Mouse (Mus musculus): ENCODE results near the gene Tmc5. TPM values are rescaled to one million over a fixed set of nuclear protein-coding genes. Genes with fewer than 3 reads are reported as not detected.
A peak's percentile ranks its signal among the peaks of the same experiment; 100 is the strongest.

The Tmc5 gene
- polyA plus RNA-seq, 1 experiment from 2014 or later = not detected

- ATAC-seq = no peak
- TF ChIP-seq CTCF (IDR thresholded peaks at IDR 0.05) = no peak
- DNase-seq (ENCODE audit: low read depth, low spot score) = no peak
- ChIA-PET POLR2A (no interaction called here), CTCF (no interaction called here)
- in situ Hi-C loops (cut with MboI; ENCODE audit: low pct_unique_long_range_greater_than_20kb) = no loop called here
- peaks cover 7% of the 10 kb centered on the region for H3K27me3 ChIP-seq
Observed at GRCm38 (mm10) chr7:118610721-118611120, 13.6 kb downstream of the Tmc5 start.

DNA sequence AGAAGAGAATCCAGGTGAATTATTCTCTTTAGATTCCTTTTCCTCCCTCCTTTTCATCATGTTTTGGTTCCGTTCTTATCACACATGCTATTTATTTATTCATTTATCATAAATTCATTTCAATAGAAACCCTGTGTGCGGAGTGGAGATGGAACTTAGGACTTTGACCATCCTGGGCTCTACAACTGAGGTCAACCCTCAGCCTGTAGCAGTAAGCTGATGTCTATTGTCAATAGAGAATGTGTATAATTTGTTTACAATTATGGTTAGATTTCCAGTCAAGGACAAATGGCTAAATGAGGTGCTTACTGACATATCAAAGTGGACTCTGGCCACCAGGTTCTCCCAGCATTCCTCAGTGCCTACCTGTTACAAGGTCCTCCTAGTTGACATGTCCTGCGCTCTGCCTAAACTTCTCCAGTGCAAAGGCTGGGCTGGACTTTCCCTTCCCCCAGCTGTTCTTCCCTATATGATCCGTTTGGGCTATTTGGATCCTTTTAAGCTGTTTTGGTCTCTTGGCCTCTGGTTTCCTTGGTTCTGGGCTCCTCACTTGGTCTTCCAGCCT, 14.2 kb downstream of the Tmc5 start:
- DNase-seq (ENCODE audit: low read depth, low spot score) (no peak), ATAC-seq (no peak)
- ChIA-PET POLR2A (no interaction called here), CTCF (interaction anchor here (2.0 kb wide), 1 partner anchor 10 kb away, joined by 5 read pairs; no protein-coding TSS in a partner anchor)
- TF ChIP-seq CTCF (IDR thresholded peaks at IDR 0.05) = no peak
- in situ Hi-C loops (cut with MboI; ENCODE audit: low pct_unique_long_range_greater_than_20kb) = no loop called here
- peaks cover 7% of the 10 kb centered on the region for H3K27me3 ChIP-seq

- DNase-seq (ENCODE audit: low read depth, low spot score) = no peak
- ChIA-PET POLR2A (no interaction called here), CTCF (interaction anchor here (2.0 kb wide), 1 partner anchor 9 kb away, joined by 5 read pairs; no protein-coding TSS in a partner anchor)
- no peak for TF ChIP-seq CTCF (IDR thresholded peaks at IDR 0.05)
- in situ Hi-C loops (cut with MboI; ENCODE audit: low pct_unique_long_range_greater_than_20kb) = no loop called here
- peaks cover 7% of the 10 kb centered on the region for H3K27me3 ChIP-seq
- ATAC-seq = no peak
Observed at GRCm38 (mm10) chr7:118611933-118612332, 14.8 kb downstream of the Tmc5 start.

GRCm38 (mm10) chr7:118614076-118614475, 17.0 kb downstream of the Tmc5 start:
- ChIA-PET CTCF (no interaction called here), POLR2A (no interaction called here)
- TF ChIP-seq CTCF (IDR thresholded peaks at IDR 0.05) = no peak
- in situ Hi-C loops (cut with MboI; ENCODE audit: low pct_unique_long_range_greater_than_20kb) = no loop called here
- peaks cover 2% of the 10 kb centered on the region for H3K27me3 ChIP-seq
- DNase-seq (ENCODE audit: low read depth, low spot score) = peak; percentile 30
- ATAC-seq = peak; percentile 35

- in situ Hi-C loops (cut with MboI; ENCODE audit: low pct_unique_long_range_greater_than_20kb) = no loop called here
- no peak for DNase-seq (ENCODE audit: low read depth, low spot score)
- no peak for TF ChIP-seq CTCF (IDR thresholded peaks at IDR 0.05)
- POLR2A ChIA-PET = no interaction called here
- CTCF ChIA-PET = no interaction called here
- no peak for ATAC-seq
- H3K27me3 ChIP-seq = peaks cover 6% of the 10 kb centered on the region
Observed at GRCm38 (mm10) chr7:118618104-118618503, 21.0 kb downstream of the Tmc5 start.

DNA sequence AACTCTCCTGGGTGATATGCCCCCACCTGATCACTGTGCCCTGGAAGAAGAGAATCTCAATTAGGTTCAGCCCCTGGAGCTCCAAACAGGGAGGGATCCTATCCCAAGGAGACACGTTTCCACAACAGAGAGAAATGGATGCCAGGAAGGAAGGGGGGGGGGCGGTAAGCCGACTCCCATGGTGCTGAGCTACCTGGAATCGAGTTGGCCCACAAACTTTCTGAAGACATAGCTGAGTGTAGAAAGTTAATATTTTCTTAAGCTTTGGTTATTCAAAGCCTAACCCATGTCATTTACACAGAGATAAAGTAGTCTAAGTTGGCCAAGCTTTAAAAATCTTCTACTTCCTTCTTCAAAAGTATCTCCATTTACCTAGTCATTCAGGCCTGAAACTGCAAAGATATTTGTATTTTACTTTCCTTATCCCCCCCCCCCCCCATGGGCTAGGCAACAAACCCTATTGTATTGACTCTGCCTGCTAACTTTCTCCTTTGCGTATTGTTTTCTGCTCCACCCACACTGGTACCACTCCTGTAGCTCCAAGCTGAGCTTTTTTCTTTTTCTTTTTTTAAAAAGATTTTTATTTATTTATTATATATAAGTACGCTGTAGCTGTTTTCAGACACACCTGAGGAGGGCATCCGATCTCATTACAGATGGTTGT, 23.3 kb downstream of the Tmc5 start:
- in situ Hi-C loops (cut with MboI; ENCODE audit: low pct_unique_long_range_greater_than_20kb) = no loop called here
- no peak for TF ChIP-seq CTCF (IDR thresholded peaks at IDR 0.05)
- DNase-seq (ENCODE audit: low read depth, low spot score) (no peak), ATAC-seq (no peak)
- ChIA-PET CTCF (interaction anchor here (1.3 kb wide), 1 partner anchor 8 kb away, joined by 5 read pairs; no protein-coding TSS in a partner anchor), POLR2A (no interaction called here)
- H3K27me3 ChIP-seq = peaks cover 6% of the 10 kb centered on the region

DNA sequence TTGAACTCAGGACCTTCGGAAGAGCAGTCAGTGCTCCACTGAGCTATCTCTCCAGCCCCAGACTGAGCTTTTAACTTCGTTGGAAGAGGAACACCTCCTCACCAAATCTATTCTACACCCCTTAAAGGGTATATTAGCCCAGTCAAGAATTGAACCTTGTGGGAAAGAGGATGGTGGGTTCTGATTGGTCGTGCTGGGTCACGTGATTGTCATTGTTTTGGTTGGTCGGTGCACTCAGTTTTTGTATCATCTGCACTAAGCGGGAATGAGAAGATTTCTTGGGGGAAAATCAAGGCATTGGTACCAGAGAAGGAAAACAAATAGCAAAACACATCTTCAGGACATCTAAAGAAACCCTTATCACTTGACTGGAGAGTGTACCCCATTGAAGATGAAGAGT, 24.0 kb downstream of the Tmc5 start:
- DNase-seq (ENCODE audit: low read depth, low spot score) (no peak), ATAC-seq (no peak)
- CTCF ChIA-PET = interaction anchor here (1.3 kb wide), 1 partner anchor 9 kb away, joined by 5 read pairs; no protein-coding TSS in a partner anchor
- no peak for TF ChIP-seq CTCF (IDR thresholded peaks at IDR 0.05)
- peaks cover 6% of the 10 kb centered on the region for H3K27me3 ChIP-seq
- POLR2A ChIA-PET = no interaction called here
- in situ Hi-C loops (cut with MboI; ENCODE audit: low pct_unique_long_range_greater_than_20kb) = no loop called here

DNA sequence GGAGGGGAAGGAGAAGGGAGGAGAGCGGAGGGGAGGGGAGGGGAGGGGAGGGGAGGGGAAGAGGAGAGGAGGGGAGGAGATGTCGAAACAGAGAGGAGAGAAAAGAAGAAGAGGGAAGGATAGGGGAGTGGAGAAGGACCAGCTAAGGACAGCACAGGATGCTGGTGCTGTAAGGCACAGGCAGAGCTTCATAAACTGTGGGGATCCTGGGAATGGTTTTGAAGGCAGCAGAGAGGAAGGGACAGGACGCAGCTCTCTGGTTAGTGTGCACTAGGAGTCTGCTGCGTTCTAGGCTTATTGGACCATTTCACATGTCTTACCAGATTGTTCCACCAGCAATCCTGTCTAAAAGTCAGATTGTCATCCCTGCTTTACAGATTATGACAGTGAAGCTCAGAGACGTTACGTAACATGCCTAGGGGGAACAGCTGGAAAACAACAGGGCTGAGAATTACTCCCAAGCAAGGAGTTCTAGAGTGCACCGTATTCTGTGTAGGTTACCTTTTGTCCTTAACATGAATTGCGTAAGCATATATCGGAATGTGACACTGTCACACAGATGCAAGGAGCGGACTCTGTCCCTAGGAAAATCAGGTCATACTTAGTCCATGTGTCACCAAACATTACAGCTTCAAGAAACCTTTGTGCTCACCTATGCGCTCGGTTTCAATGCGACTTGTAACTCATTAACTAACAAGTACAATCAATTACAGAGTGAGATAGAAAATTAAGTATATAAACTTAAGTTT, 30.6 kb downstream of the Tmc5 start:
- ChIA-PET POLR2A (no interaction called here), CTCF (no interaction called here)
- ATAC-seq (no peak), DNase-seq (ENCODE audit: low read depth, low spot score) (no peak)
- in situ Hi-C loops (cut with MboI; ENCODE audit: low pct_unique_long_range_greater_than_20kb) = no loop called here
- H3K27me3 ChIP-seq = peaks cover 5% of the 10 kb centered on the region
- no peak for TF ChIP-seq CTCF (IDR thresholded peaks at IDR 0.05)

- ATAC-seq = no peak
Observed at GRCm38 (mm10) chr7:118633094-118633493, 36.0 kb downstream of the Tmc5 start.

DNA sequence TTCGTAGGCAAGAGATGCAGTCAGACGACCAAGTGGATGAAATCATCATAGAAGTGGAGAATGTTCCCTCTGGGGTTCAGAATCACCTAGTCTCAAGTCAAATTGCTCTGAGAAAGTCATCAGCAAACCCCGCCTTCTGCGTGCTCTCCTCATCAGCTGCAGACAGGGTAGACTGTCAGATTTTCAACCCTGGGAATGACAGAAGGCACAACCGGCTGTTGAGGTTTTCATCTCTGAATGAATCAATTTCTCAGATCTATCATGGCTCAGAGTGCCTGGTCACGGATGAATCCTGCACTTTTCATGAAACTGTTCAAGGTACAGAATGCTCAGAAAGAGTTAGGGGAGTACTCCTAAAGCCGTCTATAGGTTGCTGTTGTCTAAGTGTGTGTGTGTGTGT, 36.9 kb downstream of the Tmc5 start:
- ChIA-PET POLR2A (no interaction called here), CTCF (no interaction called here)
- ATAC-seq = no peak
- no peaks in the 10 kb centered on the region for H3K27me3 ChIP-seq
- DNase-seq (ENCODE audit: low read depth, low spot score) = no peak
- no peak for TF ChIP-seq CTCF (IDR thresholded peaks at IDR 0.05)
- in situ Hi-C loops (cut with MboI; ENCODE audit: low pct_unique_long_range_greater_than_20kb) = no loop called here

More at GRCm38 (mm10) chr7:118633094-118633493, 36.0 kb downstream of the Tmc5 start:
- ChIA-PET CTCF (no interaction called here), POLR2A (interaction anchor here (0.5 kb wide), 1 partner anchor 220 kb away, joined by 5 read pairs; no protein-coding TSS in a partner anchor)
- TF ChIP-seq CTCF (IDR thresholded peaks at IDR 0.05) = no peak
- in situ Hi-C loops (cut with MboI; ENCODE audit: low pct_unique_long_range_greater_than_20kb) = no loop called here
- H3K27me3 ChIP-seq = peaks cover under 1% of the 10 kb centered on the region
- no peak for DNase-seq (ENCODE audit: low read depth, low spot score)

- ATAC-seq (no peak), DNase-seq (ENCODE audit: low read depth, low spot score) (no peak)
- TF ChIP-seq CTCF (IDR thresholded peaks at IDR 0.05) = no peak
- H3K27me3 ChIP-seq = no peaks in the 10 kb centered on the region
- in situ Hi-C loops (cut with MboI; ENCODE audit: low pct_unique_long_range_greater_than_20kb) = no loop called here
- ChIA-PET POLR2A (interaction anchor here (0.5 kb wide), 1 partner anchor 341 kb away, joined by 4 read pairs; no protein-coding TSS in a partner anchor), CTCF (no interaction called here)
Observed at GRCm38 (mm10) chr7:118637466-118637865, 40.4 kb downstream of the Tmc5 start.

Data from Patski (cell line).